Mouse (Mus musculus): ENCODE data around the gene Orc3. TPM values are rescaled to one million over a fixed set of nuclear protein-coding genes. Genes with fewer than 3 reads are reported as not detected.
"Not testable (repeated sequence)": the region's sequence is repeated elsewhere in the genome, so short reads cannot be mapped to it uniquely, and the experiment has no call there.

The Orc3 gene
- total RNA-seq, 2 experiments from 2014 or later = 64.9 to 68.4 TPM

GRCm38 (mm10) chr4:34583427-34583826, 31.3 kb downstream of the Orc3 start:
- intact Hi-C loops (cut with DNase I) = no loop called here
- no peak for DNase-seq

- intact Hi-C loops (cut with DNase I) = no loop called here
- DNase-seq = no peak
Measured at GRCm38 (mm10) chr4:34582476-34582875, 32.3 kb downstream of the Orc3 start.

- intact Hi-C loops (cut with DNase I) = no loop called here
- no peak for DNase-seq
Measured at GRCm38 (mm10) chr4:34581990-34582389, 32.8 kb downstream of the Orc3 start.

GRCm38 (mm10) chr4:34581489-34581888, 33.3 kb downstream of the Orc3 start:
- intact Hi-C loops (cut with DNase I); DNase-seq: not testable (repeated sequence)

- no peak for DNase-seq
- intact Hi-C loops (cut with DNase I) = no loop called here
Measured at GRCm38 (mm10) chr4:34579215-34579614, 35.5 kb downstream of the Orc3 start.

GRCm38 (mm10) chr4:34577028-34577427, 37.7 kb downstream of the Orc3 start:
- DNase-seq = no peak
- intact Hi-C loops (cut with DNase I) = no loop called here

- no peak for DNase-seq
- intact Hi-C loops (cut with DNase I) = loop anchor here (5.0 kb wide), 1 partner anchor 39 kb away; the partner anchor contains the start of genes Orc3 and Rars2
Measured at GRCm38 (mm10) chr4:34572876-34573275, 41.9 kb downstream of the Orc3 start.

GRCm38 (mm10) chr4:34566226-34566625, 48.5 kb downstream of the Orc3 start:
- intact Hi-C loops (cut with DNase I) = no loop called here
- no peak for DNase-seq

GRCm38 (mm10) chr4:34560971-34561370, 53.8 kb downstream of the Orc3 start:
- peak; percentile 25 for DNase-seq
- intact Hi-C loops (cut with DNase I) = no loop called here

- DNase-seq = no peak
- intact Hi-C loops (cut with DNase I) = loop anchor here (10.0 kb wide), 2 partner anchors 631 to 1161 kb away; partner anchors contain the start of gene Cnr1
Measured at GRCm38 (mm10) chr4:34556183-34556582, 58.6 kb downstream of the Orc3 start.

- no peak for DNase-seq
- intact Hi-C loops (cut with DNase I) = loop anchor here (10.0 kb wide), 2 partner anchors 631 to 1161 kb away; partner anchors contain the start of gene Cnr1
Measured at GRCm38 (mm10) chr4:34555604-34556003, 59.1 kb downstream of the Orc3 start.

- no peak for DNase-seq
- intact Hi-C loops (cut with DNase I) = loop anchor here (10.0 kb wide), 2 partner anchors 630 to 1160 kb away; partner anchors contain the start of gene Cnr1
Measured at GRCm38 (mm10) chr4:34554596-34554995, 60.1 kb downstream of the Orc3 start.

- DNase-seq = no peak
- intact Hi-C loops (cut with DNase I) = loop anchor here (10.0 kb wide), 2 partner anchors 627 to 1157 kb away; partner anchors contain the start of gene Cnr1
Measured at GRCm38 (mm10) chr4:34551966-34552365, 62.8 kb downstream of the Orc3 start.

GRCm38 (mm10) chr4:34551098-34551809, 63.5 kb downstream of the Orc3 start:
- intact Hi-C loops (cut with DNase I) = loop anchor here (10.0 kb wide), 2 partner anchors 626 to 1156 kb away; partner anchors contain the start of gene Cnr1
- peak; percentile 49 for DNase-seq

- no peak for DNase-seq
- intact Hi-C loops (cut with DNase I) = loop anchor here (10.0 kb wide), 2 partner anchors 626 to 1156 kb away; partner anchors contain the start of gene Cnr1
Measured at GRCm38 (mm10) chr4:34550748-34551097, 64.0 kb downstream of the Orc3 start, which contains the start of gene Akirin2. Gene Akirin2 (plus strand): TSS chr4:34550937.

GRCm38 (mm10) chr4:34549981-34550747, 64.6 kb downstream of the Orc3 start:
- intact Hi-C loops (cut with DNase I) = loop anchor here (10.0 kb wide), 2 partner anchors 625 to 1155 kb away; partner anchors contain the start of gene Cnr1

GRCm38 (mm10) chr4:34529941-34530340, 84.8 kb downstream of the Orc3 start:
- peak; percentile 74 for DNase-seq
- intact Hi-C loops (cut with DNase I) = no loop called here

More at GRCm38 (mm10) chr4:34549981-34550747, 64.6 kb downstream of the Orc3 start:
- peak; percentile 96 for DNase-seq

GRCm38 (mm10) chr4:34529379-34529778, 85.4 kb downstream of the Orc3 start:
- intact Hi-C loops (cut with DNase I) = no loop called here
- no peak for DNase-seq

- DNase-seq = no peak
- intact Hi-C loops (cut with DNase I) = no loop called here
Measured at GRCm38 (mm10) chr4:34528430-34529100, 86.2 kb downstream of the Orc3 start.

- intact Hi-C loops (cut with DNase I) = no loop called here
- no peak for DNase-seq
Measured at GRCm38 (mm10) chr4:34526771-34527170, 88.0 kb downstream of the Orc3 start.

- intact Hi-C loops (cut with DNase I) = no loop called here
- DNase-seq = no peak
Measured at GRCm38 (mm10) chr4:34523586-34523985, 91.2 kb downstream of the Orc3 start.
